ENCODE assay signal across 20 mouse cellular contexts in the genomic region with DNA sequence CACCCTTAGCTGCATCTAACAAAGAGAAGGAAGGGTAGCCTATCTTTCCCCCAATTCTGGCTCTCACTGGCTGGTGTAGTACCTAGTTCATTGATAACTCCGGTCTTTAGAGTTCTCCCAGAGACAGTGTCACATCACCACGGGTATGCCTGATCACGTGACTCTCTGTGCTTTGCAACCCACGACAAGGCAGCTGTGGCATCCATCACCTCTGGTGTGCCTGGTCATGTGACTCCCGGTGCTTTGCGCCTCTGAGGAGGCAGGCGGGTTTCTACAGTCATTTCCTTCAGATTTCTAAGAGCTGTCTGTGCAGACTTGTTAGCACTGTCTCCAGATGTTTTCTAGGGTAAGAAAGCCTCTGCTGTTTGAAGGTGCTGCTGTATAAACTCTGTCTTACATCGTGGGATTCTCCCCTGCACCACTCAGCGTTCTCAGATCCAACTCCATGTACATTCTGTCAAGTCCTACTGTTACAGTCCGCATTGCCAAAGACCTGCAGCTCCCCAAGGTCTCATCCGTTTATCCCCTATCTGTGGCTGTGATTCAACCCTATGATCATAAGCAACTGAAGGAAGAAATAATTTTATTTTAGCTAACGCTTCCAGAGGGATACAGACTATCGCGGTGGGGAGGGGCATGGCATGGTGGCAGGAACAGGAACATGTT.
DNase-seq lines count a peak whose midpoint lies in the region.
"Had no signal": no experiment of that assay in that cellular context is flagged by ENCODE, and none has a peak within 500 bp of the region (broad histone marks: within the 10 kb centered on the region; RNA-seq: fewer than 3 reads in every experiment).

No protein-coding gene starts in this region.

- DNase-seq in adrenal gland, postnatal 14 days = peak; percentile 15
- no peak for DNase-seq in adrenal gland, adult 8-10 months
- DNase-seq in thymus, postnatal 0 days (ENCODE audit: low spot score) = peak; percentile 25
- DNase-seq in thymus, postnatal 4 days = no peak
- peak; percentile 89 for DNase-seq in ZHBTc4 (ENCODE audit: low read depth, low spot score)
- DNase-seq in gastrocnemius, postnatal 4 days (ENCODE audit: low spot score in 2 of 2) = no peak
- DNase-seq in frontal cortex, postnatal 10 days (ENCODE audit: low spot score in 2 of 2) = no peak
- DNase-seq: adrenal gland, postnatal 10 days; B cell, adult 2 months; cerebellum, adult 11 months; cerebellum, adult 8-10 months; cerebellum, postnatal 10 days; cerebellum, postnatal 36 days; embryo, embryonic 11 days; gastrocnemius, adult 2 months; gastrocnemius, postnatal 14 days; heart, adult 18-20 months; heart, postnatal 10 days; heart, postnatal 36 days; kidney, adult 11 months had no signal

Comparison
In these comparisons a context has a peak if more than half of its experiments do, and no peak if none do; other contexts are left out.
1. DNase-seq: peak in adrenal gland, postnatal 14 days (single experiment), thymus, postnatal 0 days (single experiment) and ZHBTc4 (single experiment); none in adrenal gland, adult 8-10 months (single experiment), thymus, postnatal 4 days (single experiment), gastrocnemius, postnatal 4 days (0 of 2) and frontal cortex, postnatal 10 days (0 of 2).